Mouse (Mus musculus) hindbrain, embryonic 14.5 days (tissue): Measurements from ENCODE around the gene Atg13. TPM values are rescaled to one million over a fixed set of nuclear protein-coding genes. Genes with fewer than 3 reads are reported as not detected.

Source experiments
- ATAC-seq: fragments of 200-750 bp; cut with Nextera tagmentation; 2 replicates; pipeline ENCODE4 v1.8.0; 2017; ENCODE audit warnings: moderate number of reproducible peaks, mild to moderate bottlenecking, moderate TSS enrichment, moderate library complexity; ENCODE audit not compliant: low FRiP score
- DNase-seq: peaks from one replicate; pipeline ENCODE4 v3.0.0-alpha.2; 2015; ENCODE audit warnings: low spot score
- H3K27ac ChIP-seq: fragments of 300-500 bp; sonication (generic); 2 replicates; pipeline ENCODE4 v1.5.1; 2014; ENCODE audit warnings: mild to moderate bottlenecking, moderate library complexity
- H3K27me3 ChIP-seq: fragments of 300-500 bp; sonication (generic); 2 replicates; pipeline ENCODE4 v1.6.1; 2014; ENCODE audit warnings: mild to moderate bottlenecking, low read length, mixed read lengths; ENCODE audit not compliant: control insufficient read depth, insufficient read depth
- H3K36me3 ChIP-seq: fragments of 300-500 bp; sonication (generic); replicated peaks from 2 replicates; pipeline ENCODE4 v1.6.1; 2014; ENCODE audit not compliant: control insufficient read depth, insufficient read depth
- H3K4me1 ChIP-seq: fragments of 300-500 bp; sonication (generic); replicated peaks from 2 replicates; pipeline ENCODE4 v1.6.1; 2014; ENCODE audit warnings: antibody characterized with exemption, low read length, mixed read lengths; ENCODE audit not compliant: control insufficient read depth, insufficient read depth
- H3K4me2 ChIP-seq: fragments of 300-500 bp; sonication (generic); replicated peaks from 2 replicates; pipeline ENCODE4 v1.6.1; 2014; ENCODE audit warnings: mild to moderate bottlenecking, moderate library complexity
- H3K4me3 ChIP-seq: fragments of 300-500 bp; sonication (generic); replicated peaks from 2 replicates; pipeline ENCODE4 v1.5.1; 2014; ENCODE audit warnings: mild to moderate bottlenecking, low read length
- H3K9ac ChIP-seq: fragments of 300-500 bp; sonication (generic); 2 replicates; pipeline ENCODE4 v1.6.1; 2014
- H3K9me3 ChIP-seq: fragments of 300-500 bp; sonication (generic); 2 replicates; pipeline ENCODE4 v1.6.1; 2016; ENCODE audit warnings: low read length; ENCODE audit not compliant: control insufficient read depth
- WGBS: fragments of 180-500 bp; shearing (Covaris S2); extraction: QIAGEN DNeasy Blood & Tissue Kit; methylation state at CpG from one replicate; pipeline ENCODE4 v1.1.7; 2014; 5-methylcytosine and 5-hydroxymethylcytosine counted together
- polyA plus RNA-seq: library from polyadenylated mRNA; unstranded; fragments of >200 nt; fragmentation: Nextera tagmentation; extraction: Ambion mirVana; gene quantifications from 2 replicates; pipeline ENCODE4 v1.2.1, GENCODE M21; 2014

The Atg13 gene
- polyA plus RNA-seq, 1 experiment from 2014 or later: 36.7 TPM

- Histone ChIP-seq H3K4me2 (no peak overlapping the region), H3K9me3 (no peaks in the 10 kb centered on the region), H3K9ac (no peak overlapping the region), H3K27me3 (no peaks in the 10 kb centered on the region), H3K36me3 (no peaks in the 10 kb centered on the region), H3K4me3 (no peak overlapping the region), H3K27ac (no peak overlapping the region), H3K4me1 (no peaks in the 10 kb centered on the region)
- ATAC-seq: no peak
- WGBS: 90% methylated on average over 12 of the region's 12 CpGs
- no peak for DNase-seq
Observed at GRCm38 (mm10) chr2:91630384-91630783, 80.0 kb downstream of the Atg13 start.

GRCm38 (mm10) chr2:91629682-91630081 is 80.7 kb downstream of the Atg13 start:
- Histone ChIP-seq H3K27ac (no peak overlapping the region), H3K27me3 (no peaks in the 10 kb centered on the region), H3K4me2 (no peak overlapping the region), H3K9ac (no peak overlapping the region), H3K4me3 (no peak overlapping the region), H3K4me1 (no peaks in the 10 kb centered on the region), H3K36me3 (no peaks in the 10 kb centered on the region), H3K9me3 (no peaks in the 10 kb centered on the region)
- ATAC-seq (no peak), DNase-seq (no peak)
- WGBS: 83% methylated on average over 18 of the region's 18 CpGs

GRCm38 (mm10) chr2:91628171-91628570 is 82.2 kb downstream of the Atg13 start:
- no peak for ATAC-seq
- H3K27ac ChIP-seq: no peak overlapping the region
- no peak overlapping the region for H3K9ac ChIP-seq
- no peak for DNase-seq
- H3K4me2 ChIP-seq: no peak overlapping the region
- no peaks in the 10 kb centered on the region for H3K4me1 ChIP-seq
- no peak overlapping the region for H3K4me3 ChIP-seq
- H3K36me3 ChIP-seq: peaks cover 10% of the 10 kb centered on the region; the same call in 1 of the 2 replicates
- WGBS: 94% methylated on average over 8 of the region's 8 CpGs
- H3K27me3 ChIP-seq: no peaks in the 10 kb centered on the region
- H3K9me3 ChIP-seq: no peaks in the 10 kb centered on the region

GRCm38 (mm10) chr2:91627486-91627885 is 82.9 kb downstream of the Atg13 start:
- Histone ChIP-seq H3K9ac (no peak overlapping the region), H3K9me3 (no peaks in the 10 kb centered on the region), H3K4me2 (no peak overlapping the region), H3K4me1 (no peaks in the 10 kb centered on the region), H3K27ac (no peak overlapping the region), H3K27me3 (no peaks in the 10 kb centered on the region), H3K36me3 (peaks cover 16% of the 10 kb centered on the region), H3K4me3 (no peak overlapping the region)
- ATAC-seq: no peak
- no peak for DNase-seq
- WGBS: 75% methylated on average over 5 of the region's 5 CpGs

Other genes with a start within 250 kb of the Atg13 start
- gene Ckap5, start 183.8 kb downstream of the Atg13 start, polyA plus RNA-seq: 115 and 124 TPM in 2 replicates
- gene F2, start 74.2 kb downstream of the Atg13 start, polyA plus RNA-seq: 0.09 and 0.12 TPM in 2 replicates
- gene Zfp408, start 60.8 kb downstream of the Atg13 start, polyA plus RNA-seq: 4.8 and 8.5 TPM in 2 replicates
- gene Arhgap1, start 60.7 kb downstream of the Atg13 start, polyA plus RNA-seq: 88.3 and 89.8 TPM in 2 replicates
- gene Harbi1, start 276 bp upstream of the Atg13 start, polyA plus RNA-seq: 16.7 and 19.1 TPM in 2 replicates
- gene Ambra1, start 19.6 kb upstream of the Atg13 start, polyA plus RNA-seq: 20.8 and 22.2 TPM in 2 replicates
- gene Chrm4, start 216.7 kb upstream of the Atg13 start, polyA plus RNA-seq: 0.52 and 0.67 TPM in 2 replicates
- gene Mdk, start 221.7 kb upstream of the Atg13 start, polyA plus RNA-seq: 154 and 171 TPM in 2 replicates
- 0.39 TPM in 1 of 2 replicates, not detected in the other for gene Gm9821, start 235.1 kb upstream of the Atg13 start, polyA plus RNA-seq